Comparison of ENCODE assay signal across 8 mouse cellular contexts in the genomic region with DNA sequence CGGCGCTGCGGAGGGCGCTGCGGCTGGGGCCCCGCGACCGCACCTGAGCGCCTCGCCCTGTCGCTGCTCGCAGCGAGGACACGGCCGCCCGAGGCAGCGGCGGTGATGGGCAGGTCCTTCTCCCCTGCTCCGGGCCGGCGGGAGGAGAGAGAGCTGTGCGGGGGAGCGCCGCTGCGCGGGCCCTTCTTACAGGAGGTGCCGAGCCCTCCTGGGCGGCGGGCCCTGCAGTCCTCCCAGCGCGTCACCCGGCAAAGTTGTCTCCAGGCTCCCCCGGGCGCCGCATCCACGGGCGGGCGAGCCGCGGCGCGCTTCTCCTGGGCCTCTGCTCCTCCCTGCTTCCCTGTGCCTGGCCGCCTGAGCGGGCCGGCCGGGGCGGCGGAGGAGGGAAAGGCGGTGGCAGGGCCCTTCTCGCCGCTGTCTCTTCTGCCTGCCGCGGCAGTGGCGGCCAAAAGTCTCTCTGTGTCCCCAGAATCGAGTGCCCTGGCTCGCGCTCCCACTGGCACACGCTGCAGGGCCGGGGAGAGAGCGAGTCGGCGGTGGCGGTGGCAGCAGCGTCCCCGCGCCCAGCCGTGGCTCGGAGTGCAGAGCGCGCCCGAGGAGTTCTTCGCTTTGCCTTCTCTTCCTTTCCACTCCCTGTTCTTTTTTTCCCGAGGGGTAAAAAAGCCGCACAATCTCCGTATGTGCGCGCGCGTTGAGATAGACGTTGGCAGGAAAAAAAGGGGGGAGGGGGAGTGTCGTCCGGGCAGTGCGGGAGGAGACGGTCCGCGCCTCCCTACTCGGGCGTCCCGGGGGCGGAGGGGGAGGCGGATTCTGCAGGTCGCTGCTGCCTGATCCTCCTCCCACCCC. TPM values are rescaled to one million over a fixed set of nuclear protein-coding genes. Genes with fewer than 3 reads are reported as not detected.
A peak's percentile ranks its signal among the peaks of the same experiment; 100 is the strongest.
DNase-seq lines count a peak whose midpoint lies in the region; ATAC-seq and TF ChIP-seq lines count a peak whose summit lies in the region.

TSS of gene Inhbb (minus strand) at position 673 of the 846 bp plus-strand sequence.

- TF ChIP-seq CTCF in E14TG2a.4 (conservative IDR thresholded peaks at IDR 0.05; ENCODE audit: low read length): no peak
- TF ChIP-seq CTCF in heart, postnatal 0 days (IDR thresholded peaks at IDR 0.05; ENCODE audit: low read depth): no peak

- H3K27me3 ChIP-seq in E14TG2a.4 (ENCODE audit: insufficient read depth, low read length): peaks cover 31% of the 10 kb centered on the region
- peaks cover 92% of the 10 kb centered on the region for H3K27me3 ChIP-seq in embryonic facial prominence, embryonic 13.5 days
- peaks cover 82% of the 10 kb centered on the region for H3K27me3 ChIP-seq in heart, postnatal 0 days (ENCODE audit: control insufficient read depth, insufficient read depth, low read length)
- peaks cover 73% of the 10 kb centered on the region for H3K27me3 ChIP-seq in midbrain, embryonic 11.5 days (ENCODE audit: control insufficient read depth, insufficient read depth, low read length)
- peaks cover 67% of the 10 kb centered on the region for H3K27me3 ChIP-seq in stomach, embryonic 16.5 days (ENCODE audit: control insufficient read depth, insufficient read depth, low read length)

- no peak within 1 kb of the TSS for H3K27ac ChIP-seq in embryonic facial prominence, embryonic 13.5 days
- H3K27ac ChIP-seq in heart, postnatal 0 days (ENCODE audit: low read depth): no peak within 1 kb of the TSS
- no peak within 1 kb of the TSS for H3K27ac ChIP-seq in midbrain, embryonic 11.5 days (ENCODE audit: low read depth, low read length)
- no peak within 1 kb of the TSS for H3K27ac ChIP-seq in stomach, embryonic 16.5 days (ENCODE audit: low read length)

- peak; percentile 27; the same call in 1 of the 2 replicates for ATAC-seq in embryonic facial prominence, embryonic 13.5 days (ENCODE audit: insufficient number of reproducible peaks, insufficient read depth, low FRiP score, low TSS enrichment, low read depth)
- peak; percentile 28 for ATAC-seq in heart, postnatal 0 days (ENCODE audit: insufficient read depth, low read depth)
- ATAC-seq in midbrain, embryonic 11.5 days (ENCODE audit: low FRiP score): peak; percentile 45
- peak; percentile 37; the same call in 1 of the 2 replicates for ATAC-seq in stomach, embryonic 16.5 days (ENCODE audit: insufficient read depth, low FRiP score)
- ATAC-seq in megakaryocyte-erythroid progenitor cell, adult 5-6 weeks (replicated peaks; ENCODE audit: low FRiP score, low TSS enrichment, poor library complexity, severe bottlenecking): no peak

- H3K9me3 ChIP-seq in E14TG2a.4 (ENCODE audit: low read length): no peaks in the 10 kb centered on the region
- H3K9me3 ChIP-seq in embryonic facial prominence, embryonic 13.5 days: no peaks in the 10 kb centered on the region
- H3K9me3 ChIP-seq in heart, postnatal 0 days (replicated peaks; ENCODE audit: control insufficient read depth, low read length): no peaks in the 10 kb centered on the region
- H3K9me3 ChIP-seq in midbrain, embryonic 11.5 days (ENCODE audit: control insufficient read depth, low read length): no peaks in the 10 kb centered on the region
- no peaks in the 10 kb centered on the region for H3K9me3 ChIP-seq in stomach, embryonic 16.5 days (replicated peaks; ENCODE audit: control insufficient read depth, low read length)

- peaks cover 67% of the 10 kb centered on the region for H3K4me1 ChIP-seq in E14TG2a.4 (replicated peaks; ENCODE audit: low read depth, low read length)
- peaks cover 36% of the 10 kb centered on the region for H3K4me1 ChIP-seq in embryonic facial prominence, embryonic 13.5 days
- H3K4me1 ChIP-seq in heart, postnatal 0 days (ENCODE audit: control insufficient read depth, insufficient read depth): 0 out of 2 replicates have a peak, but pooled peaks cover 7% of the 10 kb centered on the region
- peaks cover 25% of the 10 kb centered on the region for H3K4me1 ChIP-seq in midbrain, embryonic 11.5 days (ENCODE audit: control insufficient read depth, insufficient read depth, low read length)
- H3K4me1 ChIP-seq in stomach, embryonic 16.5 days (ENCODE audit: control insufficient read depth, insufficient read depth, low read length): peaks cover 3% of the 10 kb centered on the region; the same call in 1 of the 2 replicates

- WGBS in embryonic facial prominence, embryonic 13.5 days: under 1% methylated on average over 86 of the region's 92 CpGs
- under 1% methylated on average over 77 of the region's 92 CpGs for WGBS in heart, postnatal 0 days
- WGBS in midbrain, embryonic 11.5 days: under 1% methylated on average over 64 of the region's 92 CpGs
- WGBS in stomach, embryonic 16.5 days: under 1% methylated on average over 85 of the region's 92 CpGs

- peak within 1 kb of the TSS; percentile 88 for H3K4me3 ChIP-seq in E14TG2a.4 (replicated peaks; ENCODE audit: low read length)
- peak within 1 kb of the TSS; percentile 62 for H3K4me3 ChIP-seq in embryonic facial prominence, embryonic 13.5 days
- H3K4me3 ChIP-seq in heart, postnatal 0 days (ENCODE audit: low read depth, low read length): peak within 1 kb of the TSS; percentile 62
- H3K4me3 ChIP-seq in midbrain, embryonic 11.5 days (ENCODE audit: low read depth, low read length): peak within 1 kb of the TSS; percentile 54
- peak within 1 kb of the TSS; percentile 74 for H3K4me3 ChIP-seq in stomach, embryonic 16.5 days (replicated peaks; ENCODE audit: low read length)

- intact Hi-C loops in left cerebral cortex, postnatal 25 days (cut with DNase I): loop anchor here (1.0 to 5.0 kb wide), 4 partner anchors 33 to 234 kb away; no protein-coding TSS in a partner anchor

- TF ChIP-seq EP300 in heart, postnatal 0 days (IDR thresholded peaks at IDR 0.05; ENCODE audit: low read depth): no peak

- DNase-seq in ZHBTc4 (ENCODE audit: low read depth, low spot score): peak; percentile 68
- peak; percentile 33 for DNase-seq in heart, postnatal 0 days (ENCODE audit: low spot score)
- DNase-seq in left cerebral cortex, postnatal 25 days (ENCODE audit: low spot score in 2 of 2): peak; percentile 41 to 42
- DNase-seq in midbrain, embryonic 11.5 days (ENCODE audit: low spot score, missing footprints): peak; percentile 96

- H3K4me2 ChIP-seq in embryonic facial prominence, embryonic 13.5 days: peak within 1 kb of the TSS; percentile 100
- H3K4me2 ChIP-seq in heart, postnatal 0 days (ENCODE audit: low read depth, low read length): peak within 1 kb of the TSS; percentile 95
- H3K4me2 ChIP-seq in midbrain, embryonic 11.5 days: peak within 1 kb of the TSS; percentile 98
- H3K4me2 ChIP-seq in stomach, embryonic 16.5 days (ENCODE audit: low read depth, low read length): peak within 1 kb of the TSS; percentile 99

- peaks cover 27% of the 10 kb centered on the region for H3K36me3 ChIP-seq in E14TG2a.4 (ENCODE audit: insufficient read depth, low read length)
- H3K36me3 ChIP-seq in embryonic facial prominence, embryonic 13.5 days: no peaks in the 10 kb centered on the region
- H3K36me3 ChIP-seq in heart, postnatal 0 days (replicated peaks; ENCODE audit: control insufficient read depth, insufficient read depth, low read length): no peaks in the 10 kb centered on the region
- no peaks in the 10 kb centered on the region for H3K36me3 ChIP-seq in midbrain, embryonic 11.5 days (ENCODE audit: control insufficient read depth, insufficient read depth, low read length)
- no peaks in the 10 kb centered on the region for H3K36me3 ChIP-seq in stomach, embryonic 16.5 days (ENCODE audit: control insufficient read depth, insufficient read depth, low read length)

- peak within 1 kb of the TSS; percentile 71 for H3K9ac ChIP-seq in embryonic facial prominence, embryonic 13.5 days
- H3K9ac ChIP-seq in heart, postnatal 0 days (replicated peaks; ENCODE audit: low read depth, low read length): peak within 1 kb of the TSS; percentile 34; the same call in 1 of the 2 replicates
- H3K9ac ChIP-seq in midbrain, embryonic 11.5 days (ENCODE audit: low read length): peak within 1 kb of the TSS; percentile 64
- H3K9ac ChIP-seq in stomach, embryonic 16.5 days (ENCODE audit: low read length): peak within 1 kb of the TSS; percentile 75

RNA-seq across cellular contexts. Expression of gene Inhbb, which starts in this region (rescaled TPM):
- polyA plus RNA-seq in embryonic facial prominence, embryonic 13.5 days (2015; fragmentation: Nextera tagmentation; extraction: Ambion mirVana): 0.42 and 0.89 TPM in 2 replicates
- total RNA-seq in heart, postnatal 0 days (2014; rRNA removed; ENCODE audit: low replicate concordance): 1.2 and 1.7 TPM in 2 replicates
- polyA plus RNA-seq in heart, postnatal 0 days (2015; fragmentation: Nextera tagmentation; extraction: Ambion mirVana): 0.36 and 0.45 TPM in 2 replicates
- total RNA-seq in left cerebral cortex, postnatal 25 days (2021): 1 to 10 TPM; 4.6 to 5.8 TPM
- polyA plus RNA-seq in midbrain, embryonic 11.5 days (2014; fragmentation: Nextera tagmentation; extraction: Ambion mirVana): 0.37 and 0.51 TPM in 2 replicates
- 0.77 and 0.97 TPM in 2 replicates for polyA plus RNA-seq in stomach, embryonic 16.5 days (2015; fragmentation: Nextera tagmentation; extraction: Ambion mirVana)
- total RNA-seq in megakaryocyte-erythroid progenitor cell, adult 5-6 weeks (2014; fragmentation: Nextera tagmentation): not detected in 2 replicates
- not detected in 2 replicates for total RNA-seq in megakaryocyte-erythroid progenitor cell, adult 5-6 weeks (2017)

Comparison
In these comparisons a context has a peak if more than half of its experiments do, and no peak if none do; other contexts are left out.
1. Peak in ATAC-seq, H3K4me3 ChIP-seq, H3K9ac ChIP-seq and H3K4me2 ChIP-seq in embryonic facial prominence, embryonic 13.5 days; RNA of the gene not detected or under 1 TPM.
2. Peak in DNase-seq, ATAC-seq, H3K4me3 ChIP-seq, H3K9ac ChIP-seq and H3K4me2 ChIP-seq in midbrain, embryonic 11.5 days; RNA of the gene not detected or under 1 TPM.
3. Peak in ATAC-seq, H3K4me3 ChIP-seq, H3K9ac ChIP-seq and H3K4me2 ChIP-seq in stomach, embryonic 16.5 days; RNA of the gene not detected or under 1 TPM.
4. DNase-seq: peak in every context shown above with its lines; median percentile 96 in midbrain, embryonic 11.5 days; 68 in ZHBTc4; 42 in left cerebral cortex, postnatal 25 days; 33 in heart, postnatal 0 days.